Mouse (Mus musculus): ENCODE measurements at regions not wholly inside any gene's neighbourhood (a gene's known extent, or its start where the extent isn't known, plus 50 kb on each side); places are given as distances from the start of the nearest gene placed in this dataset.

DNA sequence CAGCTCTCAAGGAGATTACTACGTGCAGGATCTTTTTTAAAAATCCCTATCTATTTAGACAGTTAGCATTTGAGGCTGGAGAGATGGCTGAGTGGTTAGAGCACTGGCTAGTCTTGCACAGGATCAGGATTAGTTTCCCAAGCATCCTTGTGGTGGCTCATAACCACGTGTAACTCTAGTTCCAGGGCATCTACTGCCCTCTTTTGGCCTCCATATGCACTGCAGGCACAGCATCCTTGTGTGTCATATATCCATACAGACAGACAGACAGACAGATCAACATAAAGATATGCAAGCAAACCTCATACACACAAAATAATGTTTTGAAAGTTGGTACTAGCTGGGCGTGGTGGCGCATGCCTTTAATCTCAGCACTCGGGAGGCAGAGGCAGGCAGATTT is 53.3 kb upstream of the Zfp280d start:
- TF ChIP-seq POLR2A (IDR thresholded peaks at IDR 0.05; ENCODE audit: extremely low read depth, insufficient read depth, low read length) (no peak), CTCF (IDR thresholded peaks at IDR 0.05; ENCODE audit: low read depth, low read length) (no peak)

All from liver, adult 2 months (tissue).